Mouse (Mus musculus) cerebellum, postnatal 4 days (tissue): ENCODE data around the gene Hvcn1.
A peak's percentile ranks its signal among the peaks of the same experiment; 100 is the strongest.
"Not testable (repeated sequence)": the region's sequence is repeated elsewhere in the genome, so short reads cannot be mapped to it uniquely, and the experiment has no call there.

ENCODE experiments used
- DNase-seq, 2 experiments: peaks; one replicate each; pipeline ENCODE4 v3.0.0; 2022; ENCODE audit warnings: low spot score in 2 of 2, mixed read lengths in 1 of 2

Hvcn1 gene

GRCm38 (mm10) chr5:122204180-122204579 lies 2.4 kb upstream of the Hvcn1 start:
- no peak for DNase-seq

GRCm38 (mm10) chr5:122208909-122209308 lies 2.3 kb downstream of the Hvcn1 start:
- no peak for DNase-seq

GRCm38 (mm10) chr5:122209591-122210368 lies 3.2 kb downstream of the Hvcn1 start:
- peak in 1 of 2 experiments; percentile 12 for DNase-seq

- DNase-seq: no peak
Measured at GRCm38 (mm10) chr5:122210890-122211289, 4.3 kb downstream of the Hvcn1 start.

GRCm38 (mm10) chr5:122212125-122212524 lies 5.5 kb downstream of the Hvcn1 start:
- no peak for DNase-seq

- DNase-seq: not testable (repeated sequence)
Measured at GRCm38 (mm10) chr5:122212820-122213219, 6.2 kb downstream of the Hvcn1 start.

- no peak for DNase-seq
Measured at GRCm38 (mm10) chr5:122213861-122214260, 7.3 kb downstream of the Hvcn1 start.

GRCm38 (mm10) chr5:122217636-122218035 lies 11.0 kb downstream of the Hvcn1 start:
- no peak for DNase-seq

- no peak for DNase-seq
Measured at GRCm38 (mm10) chr5:122218109-122218905, 11.7 kb downstream of the Hvcn1 start.

- DNase-seq: no peak
Measured at GRCm38 (mm10) chr5:122218928-122219327, 12.3 kb downstream of the Hvcn1 start.

- DNase-seq: no peak
Measured at GRCm38 (mm10) chr5:122219655-122220629, 13.3 kb downstream of the Hvcn1 start.

- DNase-seq: no peak
Measured at GRCm38 (mm10) chr5:122221085-122221484, 14.5 kb downstream of the Hvcn1 start.

- no peak for DNase-seq
Measured at GRCm38 (mm10) chr5:122224291-122224690, 17.7 kb downstream of the Hvcn1 start.

GRCm38 (mm10) chr5:122228271-122228765 lies 21.7 kb downstream of the Hvcn1 start:
- no peak for DNase-seq

- no peak for DNase-seq
Measured at GRCm38 (mm10) chr5:122228772-122229171, 22.2 kb downstream of the Hvcn1 start.

GRCm38 (mm10) chr5:122230816-122231215 lies 24.2 kb downstream of the Hvcn1 start:
- no peak for DNase-seq

GRCm38 (mm10) chr5:122231431-122231830 lies 24.8 kb downstream of the Hvcn1 start:
- DNase-seq: no peak

GRCm38 (mm10) chr5:122232004-122232403 lies 25.4 kb downstream of the Hvcn1 start:
- no peak for DNase-seq

GRCm38 (mm10) chr5:122233077-122233581 lies 26.5 kb downstream of the Hvcn1 start:
- no peak for DNase-seq

GRCm38 (mm10) chr5:122233695-122234094 lies 27.1 kb downstream of the Hvcn1 start:
- no peak for DNase-seq
